Mouse (Mus musculus): ENCODE measurements around the gene Tprg. TPM values are rescaled to one million over a fixed set of nuclear protein-coding genes. Genes with fewer than 3 reads are reported as not detected.
A peak's percentile ranks its signal among the peaks of the same experiment; 100 is the strongest.

The Tprg gene
- total RNA-seq, 2 experiments from 2014 or later, result not detected

DNA sequence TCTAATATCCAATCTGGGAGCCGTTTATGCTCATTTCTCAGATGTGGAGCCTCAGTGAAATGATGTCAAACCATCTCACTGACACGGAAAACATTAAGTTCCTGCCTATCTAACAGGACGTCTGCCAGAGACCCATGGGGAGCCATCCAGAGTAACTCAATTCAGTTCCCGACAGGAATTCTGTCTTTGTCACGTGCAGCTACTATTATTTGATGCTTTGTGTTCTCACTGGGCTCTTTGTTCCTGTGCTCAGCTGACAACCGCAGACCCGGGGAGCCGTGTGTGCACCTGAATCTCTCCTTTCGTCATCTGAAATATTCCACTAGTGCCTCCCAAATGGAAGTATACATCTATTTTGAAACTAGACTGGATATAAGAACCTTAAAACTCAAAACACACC is 138.3 kb downstream of the Tprg start:
- DNase-seq (ENCODE audit: low spot score in 2 of 2), result no peak

DNA sequence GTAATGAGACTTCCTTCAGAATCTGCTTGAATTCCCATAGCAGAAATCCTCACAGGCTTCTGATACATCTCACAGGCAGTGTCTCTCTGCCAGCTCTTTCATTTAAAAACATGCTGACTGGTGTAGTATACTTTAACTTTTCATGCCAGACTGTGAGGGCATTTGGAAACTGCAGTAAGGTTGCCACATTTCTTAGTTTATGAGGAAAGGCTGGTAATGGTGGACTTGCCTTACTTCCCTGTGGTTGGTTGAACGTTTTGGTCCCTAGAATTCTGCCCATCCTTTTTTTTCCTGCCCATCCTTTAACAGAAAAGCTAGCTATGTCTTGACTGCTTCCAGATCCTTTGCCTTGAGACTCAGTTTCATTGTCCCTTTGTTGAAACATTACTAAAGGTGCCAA is 138.8 kb downstream of the Tprg start:
- no peak for DNase-seq (ENCODE audit: low spot score in 2 of 2)

DNA sequence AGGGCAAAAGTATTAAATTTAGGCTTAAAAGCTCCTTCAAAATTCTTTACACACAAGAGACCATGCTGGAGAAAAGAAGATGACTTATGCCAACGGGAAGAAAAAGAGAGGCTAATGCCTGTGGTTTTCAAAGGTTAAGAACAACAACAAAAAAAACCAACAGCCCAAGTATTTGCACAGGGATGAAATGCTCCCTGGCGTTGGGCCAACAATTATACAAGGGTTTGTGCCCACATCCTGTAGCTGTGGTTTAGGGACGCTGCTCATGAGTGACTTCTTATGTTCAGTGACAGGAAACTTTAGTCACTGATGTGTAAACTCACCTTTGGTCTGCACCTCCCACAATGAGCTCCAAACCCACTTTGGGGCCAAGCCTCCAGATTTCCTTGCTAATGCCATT is 139.6 kb downstream of the Tprg start:
- no peak for DNase-seq (ENCODE audit: low spot score in 2 of 2)

DNA sequence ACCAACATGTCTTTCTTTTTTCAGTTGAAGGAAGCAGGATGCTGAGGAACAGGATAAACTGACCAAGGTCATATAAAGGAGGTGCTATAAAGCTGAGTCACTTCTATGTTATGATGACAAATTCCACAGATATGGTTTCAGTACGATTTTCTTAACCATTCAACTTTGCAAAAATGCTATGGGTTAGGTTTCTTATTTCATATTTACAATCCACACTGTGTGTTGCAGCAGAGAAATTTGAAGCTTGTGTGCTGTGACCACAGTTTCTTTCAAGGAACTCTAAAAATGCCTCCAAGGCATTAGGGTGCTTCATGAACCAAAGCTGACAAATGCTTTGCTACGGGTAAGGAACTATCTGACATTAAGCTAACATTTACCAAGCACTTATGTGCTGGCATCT is 153.4 kb downstream of the Tprg start:
- DNase-seq (ENCODE audit: low spot score in 2 of 2), result no peak

DNA sequence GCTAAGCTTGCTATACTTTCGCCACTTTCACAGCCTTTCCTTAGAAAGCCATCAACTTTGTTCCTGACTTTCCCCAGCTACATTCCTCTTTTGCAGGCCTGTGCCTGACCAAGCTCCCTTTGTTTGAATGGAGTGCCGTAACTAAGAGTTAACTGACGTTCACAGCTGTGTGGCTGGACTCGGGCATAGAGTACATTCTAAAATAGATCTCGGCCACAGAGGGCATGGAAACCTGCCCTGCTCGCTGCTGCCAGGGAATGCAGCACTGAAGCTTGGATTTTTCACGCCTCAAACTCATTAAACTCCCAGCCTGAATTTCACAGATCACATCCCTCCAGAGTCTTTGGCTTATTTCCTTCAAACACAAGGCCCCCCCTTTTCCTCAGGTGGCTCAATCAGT is 159.0 kb downstream of the Tprg start:
- no peak for DNase-seq (ENCODE audit: low spot score in 2 of 2)

DNA sequence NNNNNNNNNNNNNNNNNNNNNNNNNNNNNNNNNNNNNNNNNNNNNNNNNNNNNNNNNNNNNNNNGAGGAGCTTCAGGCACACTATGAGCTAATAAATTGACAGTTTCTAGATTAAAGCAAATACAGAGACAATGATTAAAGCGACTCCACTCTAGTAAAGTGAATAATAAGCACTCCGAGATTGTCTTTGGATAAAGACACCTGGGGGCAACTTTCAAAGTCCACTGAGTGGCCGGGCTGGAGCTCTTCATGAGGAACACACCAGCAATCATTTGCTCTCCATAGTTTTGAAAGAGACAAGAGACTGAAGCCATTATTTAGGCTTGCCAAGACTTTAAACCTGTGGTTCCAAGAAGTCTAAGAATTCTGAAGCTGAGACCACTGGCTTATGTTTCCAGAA is 164.9 kb downstream of the Tprg start:
- no peak for DNase-seq (ENCODE audit: low spot score in 2 of 2)

DNA sequence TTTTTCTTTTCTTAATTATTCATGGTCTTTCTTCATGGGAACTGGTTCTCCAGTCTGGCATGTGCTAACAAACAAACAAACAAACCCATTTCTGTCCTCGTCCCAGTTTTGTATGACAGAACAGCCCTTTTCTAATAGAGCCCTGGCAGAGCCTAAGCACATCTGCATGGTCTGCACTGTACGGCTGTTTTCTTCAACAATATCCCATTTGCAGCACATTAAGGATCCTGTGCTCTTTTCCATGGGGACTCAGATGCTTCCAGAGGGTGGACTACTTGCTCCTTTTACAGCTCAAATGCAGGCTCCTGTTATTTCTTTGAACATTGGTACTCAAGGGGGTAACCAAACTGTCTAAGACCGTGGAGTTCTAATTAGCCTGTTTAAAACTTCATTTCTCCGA is 178.1 kb downstream of the Tprg start:
- DNase-seq (ENCODE audit: low spot score in 2 of 2), result no peak

DNA sequence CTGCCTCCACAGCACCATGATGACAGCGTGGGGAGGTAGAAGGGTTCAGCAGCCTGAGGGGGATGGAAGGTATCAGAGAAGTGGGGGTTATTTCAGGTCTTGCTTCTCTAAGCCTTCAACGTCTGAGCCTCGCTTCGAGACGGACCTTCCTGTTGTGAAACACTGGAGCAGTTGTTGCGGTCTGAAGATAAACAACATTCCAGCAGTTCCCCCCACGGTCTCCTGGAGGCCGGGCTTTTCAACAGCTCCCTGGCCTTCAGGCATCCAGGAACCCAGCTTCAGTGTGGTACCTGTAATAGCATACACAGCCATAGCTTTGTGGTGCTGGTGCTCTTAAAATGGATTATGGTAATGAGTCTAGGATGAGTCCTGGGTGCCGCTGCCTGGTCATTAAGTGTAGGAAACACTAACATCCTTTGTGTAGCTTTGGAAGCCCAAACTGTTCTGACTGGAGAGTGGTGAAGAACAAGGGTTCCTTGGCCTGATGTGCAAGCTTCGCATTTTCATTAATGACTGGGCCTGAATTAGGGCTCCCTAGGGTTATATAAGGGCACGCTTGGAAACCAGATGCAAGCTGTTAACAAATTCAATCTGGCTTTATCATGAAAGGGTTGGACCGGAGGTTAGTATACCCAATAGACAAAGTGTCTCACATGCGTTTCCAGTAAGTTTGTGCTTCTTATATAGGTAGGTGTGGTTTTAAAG is 179.0 kb downstream of the Tprg start:
- DNase-seq (ENCODE audit: low spot score in 2 of 2), result peak; percentile 25 to 45

DNA sequence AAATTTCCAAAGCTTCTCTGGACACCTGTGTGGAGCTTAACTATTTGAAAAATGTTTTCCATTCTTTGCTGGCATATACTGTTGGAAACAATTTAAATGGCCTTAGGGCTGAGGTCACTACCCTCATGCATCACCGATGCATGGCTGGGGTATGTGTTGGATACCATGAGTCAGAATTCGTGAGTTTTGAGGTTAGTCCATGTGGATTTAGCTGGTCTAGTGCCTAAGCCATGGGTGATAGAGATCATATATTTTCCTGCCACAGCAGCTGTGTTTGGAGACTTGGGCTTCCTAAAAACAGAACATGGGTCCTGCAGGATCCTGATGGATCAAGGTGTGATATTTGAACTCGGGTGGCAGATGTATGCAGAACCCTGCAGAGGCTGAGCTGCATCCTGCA is 181.4 kb downstream of the Tprg start:
- DNase-seq (ENCODE audit: low spot score in 2 of 2), result no peak

DNA sequence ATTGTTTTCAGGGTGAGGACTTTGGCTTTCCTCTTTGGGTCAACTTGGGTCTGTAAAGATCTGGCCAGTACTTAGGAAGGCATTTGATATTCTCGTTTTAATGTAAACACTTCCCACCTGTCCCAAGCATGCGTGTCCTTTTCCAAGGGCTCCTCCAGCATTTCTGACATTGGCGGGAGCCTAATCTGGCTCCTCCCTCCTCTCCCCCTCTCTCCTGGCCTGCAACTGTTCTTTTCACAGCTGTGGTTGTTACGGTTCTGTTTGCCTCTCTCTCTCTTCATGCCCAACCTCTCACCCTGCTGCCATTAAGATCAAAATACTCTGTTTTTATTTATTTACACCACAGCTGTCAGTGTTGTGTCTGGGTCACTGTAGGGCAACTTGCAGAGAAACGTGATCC is 182.0 kb downstream of the Tprg start:
- DNase-seq (ENCODE audit: low spot score in 2 of 2), result no peak

Data from layer of hippocampus, adult 18-20 months (tissue).